Mouse (Mus musculus) adrenal gland, postnatal 14 days (tissue): ENCODE data around the gene Tbc1d14. TPM values are rescaled to one million over a fixed set of nuclear protein-coding genes. Genes with fewer than 3 reads are reported as not detected.

ENCODE experiments used
- DNase-seq: peaks from one replicate; pipeline ENCODE4 v3.0.0; 2021; ENCODE audit warnings: mixed read lengths
- total RNA-seq: library from RNA; stranded (reverse); gene quantifications from 2 replicates; pipeline ENCODE4 v1.2.3, GENCODE M21; 2021

The Tbc1d14 gene
- total RNA-seq, 1 experiment from 2014 or later, result 31.9 TPM

GRCm38 (mm10) chr5:36462810-36463209, 130.3 kb downstream of the Tbc1d14 start:
- DNase-seq, result peak; percentile 88

GRCm38 (mm10) chr5:36461231-36461630, 131.8 kb downstream of the Tbc1d14 start:
- DNase-seq, result no peak

DNA sequence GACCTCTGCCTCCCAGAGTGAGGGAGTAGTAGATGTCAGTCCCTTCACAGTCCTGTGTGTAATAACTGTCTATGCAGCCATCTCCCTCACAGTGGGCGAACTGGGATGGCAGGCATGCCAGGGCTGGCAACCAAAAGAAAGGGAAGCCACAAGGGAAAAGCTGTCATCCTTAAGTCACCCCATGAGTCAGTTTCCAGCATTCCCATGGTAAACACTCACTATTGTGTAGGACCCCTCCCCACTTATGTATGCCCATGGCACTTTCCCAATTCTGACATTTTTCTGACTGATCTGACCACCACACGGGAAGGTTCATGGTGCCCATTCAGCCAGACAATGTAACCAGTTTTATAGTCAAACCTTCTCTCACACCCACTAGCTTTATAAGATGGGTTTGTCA, 132.4 kb downstream of the Tbc1d14 start:
- no peak for DNase-seq

- peak; percentile 71 for DNase-seq
Observed at GRCm38 (mm10) chr5:36458926-36459325, 134.2 kb downstream of the Tbc1d14 start.

GRCm38 (mm10) chr5:36457706-36458105, 135.4 kb downstream of the Tbc1d14 start:
- peak; percentile 59 for DNase-seq

DNA sequence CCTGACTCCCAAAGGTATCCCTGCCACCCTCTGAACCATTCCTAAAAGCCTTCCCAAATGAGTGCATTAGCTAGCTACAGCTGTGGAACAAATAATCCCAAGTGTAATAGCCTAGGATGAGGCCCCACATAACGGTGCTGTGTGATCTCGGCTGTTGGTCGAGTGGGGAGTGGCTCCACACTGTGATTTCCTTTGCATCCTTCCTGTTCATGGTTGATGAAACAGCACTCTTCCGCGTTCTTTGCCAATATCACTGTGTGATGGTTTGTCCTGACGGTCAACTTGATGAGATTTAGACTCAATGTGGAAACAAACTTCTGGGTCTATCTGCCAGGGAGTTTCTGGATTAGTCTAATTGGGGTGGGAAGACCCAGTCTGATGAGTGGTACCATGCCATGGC, 140.3 kb downstream of the Tbc1d14 start:
- DNase-seq, result no peak

DNA sequence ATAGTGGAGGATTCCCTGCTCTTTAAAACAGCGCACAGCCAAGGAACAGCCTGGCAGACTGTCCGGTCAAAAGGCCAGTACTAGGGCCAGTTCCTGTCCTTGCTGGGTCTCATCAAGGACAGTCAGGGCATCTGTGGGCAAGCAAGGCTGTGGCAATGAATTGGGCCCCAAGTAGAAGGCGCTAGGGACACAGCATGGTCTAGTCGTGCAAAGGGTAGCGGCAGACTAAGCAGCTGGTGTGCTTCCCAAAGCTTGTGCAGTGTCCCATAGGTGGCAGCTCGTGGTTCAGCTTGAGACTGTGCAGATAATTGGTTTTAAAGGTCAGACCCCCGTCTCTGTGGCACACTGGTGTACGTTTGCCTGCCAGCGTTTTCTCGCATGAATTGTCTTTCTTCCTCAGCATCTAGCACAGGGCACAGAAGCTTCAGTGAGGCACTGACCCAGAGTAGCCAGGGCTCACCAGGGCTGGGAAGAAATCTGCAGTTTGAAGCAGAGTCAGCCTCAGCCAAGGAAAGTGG, 141.1 kb downstream of the Tbc1d14 start:
- DNase-seq, result no peak

DNA sequence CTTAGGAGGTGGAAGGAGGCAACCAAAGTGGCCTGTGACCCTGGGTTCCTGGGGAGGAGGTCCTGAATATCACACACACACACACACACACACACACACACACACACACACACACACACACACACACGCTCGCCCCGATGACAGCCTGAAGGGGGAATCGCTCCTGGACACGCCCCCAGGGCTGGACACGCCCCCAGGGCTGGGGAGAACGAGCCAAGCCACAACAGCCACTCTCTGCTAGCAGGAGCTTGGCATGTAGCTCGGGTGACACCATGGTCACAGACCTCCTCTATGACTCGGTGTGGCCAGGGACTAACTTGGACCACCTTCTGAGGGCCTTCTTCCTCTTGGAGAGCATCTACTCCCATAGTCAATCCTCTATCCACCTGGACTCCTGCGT, 142.0 kb downstream of the Tbc1d14 start:
- peak; percentile 68 for DNase-seq

- peak; percentile 51 for DNase-seq
Observed at GRCm38 (mm10) chr5:36449710-36450358, 143.2 kb downstream of the Tbc1d14 start.

DNA sequence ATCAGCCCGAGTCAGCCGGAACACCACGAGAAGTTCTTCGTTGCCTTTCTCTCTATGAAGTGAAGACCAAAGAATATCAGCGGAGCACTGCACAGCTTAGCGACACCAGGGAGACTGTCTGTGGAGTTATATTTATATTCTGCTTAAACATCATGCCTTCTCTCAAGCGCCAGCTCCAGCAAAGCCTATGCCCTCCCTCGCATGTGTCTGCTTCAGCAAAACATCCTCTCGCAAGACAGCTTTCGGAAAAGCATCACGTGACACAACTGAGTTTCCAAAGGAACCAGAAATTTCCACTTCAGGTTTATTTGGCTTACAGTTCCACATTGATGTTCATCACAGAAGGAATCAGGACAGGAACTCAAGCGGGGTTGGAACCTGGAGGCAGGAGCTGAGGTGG, 145.2 kb downstream of the Tbc1d14 start:
- DNase-seq, result no peak

DNA sequence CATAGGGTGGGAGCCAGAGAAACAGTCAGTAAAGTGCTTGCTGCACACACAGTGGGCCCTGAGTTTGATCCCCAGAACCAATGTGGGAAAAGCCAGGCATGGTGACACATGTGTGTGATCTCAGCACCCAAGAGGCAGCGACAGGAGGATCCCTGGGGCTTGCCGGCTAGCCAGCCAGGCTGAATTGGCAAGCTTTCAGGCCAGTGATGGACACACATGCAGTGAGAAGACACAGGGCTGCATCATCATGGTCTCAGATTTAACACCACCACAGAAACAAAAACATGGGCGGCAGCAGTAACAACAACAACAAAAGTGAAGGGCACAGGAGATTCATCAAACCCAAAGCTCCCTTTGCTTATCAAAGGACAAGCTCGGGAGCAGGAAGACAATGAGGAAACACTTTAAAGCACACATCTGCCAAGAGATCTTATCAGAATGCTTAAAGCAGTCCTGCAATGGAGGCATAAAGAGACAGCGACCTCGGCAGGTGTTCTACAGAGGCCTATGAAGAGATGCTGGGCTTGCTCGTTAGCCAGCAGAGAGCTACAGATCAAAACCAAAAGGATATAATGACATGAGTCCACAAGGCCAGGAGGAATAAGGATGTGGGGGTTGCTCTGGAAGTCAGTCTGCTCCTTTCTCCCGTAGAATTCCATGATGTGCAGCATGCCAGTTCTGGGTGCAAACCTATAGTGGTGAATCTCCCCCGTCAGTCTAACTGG, 146.7 kb downstream of the Tbc1d14 start:
- DNase-seq, result peak; percentile 63

DNA sequence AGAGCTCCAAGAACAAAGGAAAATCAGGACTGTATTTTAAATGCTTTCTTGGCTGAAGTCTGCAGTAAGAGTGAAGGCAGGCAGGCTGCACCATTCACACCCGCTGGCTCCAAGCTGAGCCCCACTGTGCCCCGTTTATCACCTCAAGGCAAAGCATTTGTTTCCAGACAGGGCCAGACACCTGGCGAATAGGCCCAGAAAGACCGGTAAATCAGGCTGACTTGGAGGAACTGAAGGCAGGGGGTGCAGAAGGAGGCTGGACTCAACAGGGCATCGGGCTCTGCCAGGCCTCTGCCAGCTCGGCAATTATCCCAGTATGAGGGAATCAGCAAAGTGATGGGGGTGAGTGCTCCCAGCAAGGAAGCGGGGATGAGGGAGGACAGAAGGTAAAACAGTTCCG, 148.0 kb downstream of the Tbc1d14 start:
- DNase-seq, result no peak

GRCm38 (mm10) chr5:36444611-36445010, 148.5 kb downstream of the Tbc1d14 start:
- DNase-seq, result peak; percentile 67

GRCm38 (mm10) chr5:36440741-36441140, 152.3 kb downstream of the Tbc1d14 start:
- peak; percentile 62 for DNase-seq

Other genes with a start within 250 kb of the Tbc1d14 start
- 10.1 and 10.3 TPM in 2 replicates for gene Sorcs2, start 195.1 kb downstream of the Tbc1d14 start, total RNA-seq
- gene Grpel1, start 128.3 kb downstream of the Tbc1d14 start, total RNA-seq, result 93.6 and 94.2 TPM in 2 replicates
- 36.4 and 37.6 TPM in 2 replicates for gene Tada2b, start 109.0 kb downstream of the Tbc1d14 start, total RNA-seq
- gene Ccdc96, start 108.7 kb downstream of the Tbc1d14 start, total RNA-seq, result 0.49 and 0.52 TPM in 2 replicates
- gene D5Ertd579e, start 102.7 kb upstream of the Tbc1d14 start, total RNA-seq, result 60.2 and 61.5 TPM in 2 replicates
- 23.7 and 27.2 TPM in 2 replicates for gene Bloc1s4, start 155.4 kb upstream of the Tbc1d14 start, total RNA-seq
- 550 and 571 TPM in 2 replicates for gene Mrfap1, start 203.5 kb upstream of the Tbc1d14 start, total RNA-seq
- gene Man2b2, start 237.4 kb upstream of the Tbc1d14 start, total RNA-seq, result 39.1 and 41.4 TPM in 2 replicates